ENCODE assay signal across 22 mouse cellular contexts in the genomic region with DNA sequence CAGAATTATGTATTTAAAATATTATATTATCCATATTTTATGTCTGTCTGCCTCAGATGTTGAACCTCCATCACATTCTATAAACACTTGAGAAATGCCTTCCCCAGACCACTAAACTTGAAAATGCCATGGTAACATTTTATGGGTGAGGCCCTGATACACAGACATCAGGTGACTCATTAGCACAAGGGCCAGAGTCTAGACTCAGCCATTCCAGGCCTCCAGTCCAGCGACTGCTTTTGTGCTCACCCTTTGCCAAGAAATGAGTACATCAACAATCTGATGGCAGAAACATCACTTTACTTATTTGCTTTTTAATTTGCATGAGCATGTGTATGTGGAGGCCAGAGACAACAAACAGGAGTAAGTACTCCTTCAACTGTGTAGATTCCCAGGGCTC. TPM values are rescaled to one million over a fixed set of nuclear protein-coding genes. Genes with fewer than 3 reads are reported as not detected.
DNase-seq lines count a peak whose midpoint lies in the region; ATAC-seq and TF ChIP-seq lines count a peak whose summit lies in the region.
"Had no signal": no experiment of that assay in that cellular context is flagged by ENCODE, and none has a peak within 500 bp of the region (broad histone marks: within the 10 kb centered on the region; RNA-seq: fewer than 3 reads in every experiment).

No protein-coding gene starts in this region.

- ATAC-seq in kidney, embryonic 14.5 days (ENCODE audit: low FRiP score, low TSS enrichment): no peak
- peak; percentile 76; the same call in 1 of the 2 replicates for ATAC-seq in limb, embryonic 12.5 days (ENCODE audit: insufficient number of reproducible peaks, insufficient read depth, low FRiP score, low TSS enrichment, low read depth)
- ATAC-seq: forebrain, embryonic 16.5 days had no signal

- peak; percentile 57 for DNase-seq in kidney, adult 9 months
- peak; percentile 37 for DNase-seq in adipocyte (ENCODE audit: low spot score)
- DNase-seq in frontal cortex, postnatal 36 days (ENCODE audit: low spot score in 2 of 2): no peak
- no peak for DNase-seq in adrenal gland, postnatal 36 days
- DNase-seq: adrenal gland, postnatal 14 days; cerebellum, adult 9-11 months; embryo, embryonic 11 days; midbrain, embryonic 14.5 days; thymus, postnatal 36 days had no signal

- no peak overlapping the region for H3K27ac ChIP-seq in kidney, embryonic 14.5 days (ENCODE audit: low read depth, low read length)
- H3K27ac ChIP-seq in limb, embryonic 12.5 days: no peak overlapping the region
- H3K27ac ChIP-seq: heart, embryonic 15.5 days; hindbrain, embryonic 13.5 days; left cerebral cortex, adult 2 months; limb, embryonic 15.5 days; lung, embryonic 15.5 days; neural tube, embryonic 12.5 days; stomach, embryonic 15.5 days had no signal

- H3K27me3 ChIP-seq in kidney, embryonic 14.5 days (ENCODE audit: control insufficient read depth, insufficient read depth, low read length): no peaks in the 10 kb centered on the region
- H3K27me3 ChIP-seq in C2C12 (ENCODE audit: control insufficient read depth, insufficient read depth, insufficient read length): no peaks in the 10 kb centered on the region
- H3K27me3 ChIP-seq in limb, embryonic 12.5 days: no peaks in the 10 kb centered on the region
- H3K27me3 ChIP-seq: heart, embryonic 15.5 days; hindbrain, embryonic 13.5 days; limb, embryonic 15.5 days; lung, embryonic 15.5 days; neural tube, embryonic 12.5 days; stomach, embryonic 15.5 days had no signal

- no peaks in the 10 kb centered on the region for H3K4me1 ChIP-seq in kidney, embryonic 14.5 days (ENCODE audit: control insufficient read depth, insufficient read depth, low read length)
- H3K4me1 ChIP-seq in limb, embryonic 12.5 days (replicated peaks): peaks cover 26% of the 10 kb centered on the region
- H3K4me1 ChIP-seq: neural tube, embryonic 12.5 days; stomach, embryonic 15.5 days had no signal

- no peaks in the 10 kb centered on the region for H3K9me3 ChIP-seq in kidney, embryonic 14.5 days (ENCODE audit: control insufficient read depth, low read length)
- no peaks in the 10 kb centered on the region for H3K9me3 ChIP-seq in limb, embryonic 12.5 days
- H3K9me3 ChIP-seq: heart, embryonic 15.5 days; hindbrain, embryonic 13.5 days; limb, embryonic 15.5 days; lung, embryonic 15.5 days; neural tube, embryonic 12.5 days; stomach, embryonic 15.5 days had no signal

- no peak overlapping the region for H3K4me3 ChIP-seq in kidney, embryonic 14.5 days (ENCODE audit: low read length)
- H3K4me3 ChIP-seq in C2C12 (ENCODE audit: insufficient read depth, poor library complexity, severe bottlenecking): no peak overlapping the region
- no peak overlapping the region for H3K4me3 ChIP-seq in limb, embryonic 12.5 days (replicated peaks)
- H3K4me3 ChIP-seq: heart, embryonic 15.5 days; hindbrain, embryonic 13.5 days; left cerebral cortex, adult 2 months; limb, embryonic 15.5 days; lung, embryonic 15.5 days; neural tube, embryonic 12.5 days; stomach, embryonic 15.5 days had no signal

- H3K79me3 ChIP-seq in C2C12 (ENCODE audit: low read depth): no peaks in the 10 kb centered on the region

- no peak overlapping the region for H3K9ac ChIP-seq in kidney, embryonic 14.5 days (ENCODE audit: low read depth, low read length)
- no peak overlapping the region for H3K9ac ChIP-seq in limb, embryonic 12.5 days (replicated peaks)
- H3K9ac ChIP-seq: heart, embryonic 15.5 days; hindbrain, embryonic 13.5 days; limb, embryonic 15.5 days; lung, embryonic 15.5 days; neural tube, embryonic 12.5 days; stomach, embryonic 15.5 days had no signal

- no peak overlapping the region for H3K4me2 ChIP-seq in kidney, embryonic 14.5 days (replicated peaks; ENCODE audit: low read depth, low read length)
- no peak overlapping the region for H3K4me2 ChIP-seq in limb, embryonic 12.5 days
- H3K4me2 ChIP-seq: heart, embryonic 15.5 days; hindbrain, embryonic 13.5 days; limb, embryonic 15.5 days; lung, embryonic 15.5 days; neural tube, embryonic 12.5 days; stomach, embryonic 15.5 days had no signal

- H3ac ChIP-seq in C2C12 (ENCODE audit: control insufficient read depth, insufficient read length, low read depth): no peak overlapping the region

- no peaks in the 10 kb centered on the region for H3K79me2 ChIP-seq in C2C12 (ENCODE audit: control insufficient read depth, insufficient read depth)

- no peaks in the 10 kb centered on the region for H3K36me3 ChIP-seq in kidney, embryonic 14.5 days (ENCODE audit: control insufficient read depth, insufficient read depth, low read length)
- no peaks in the 10 kb centered on the region for H3K36me3 ChIP-seq in C2C12 (ENCODE audit: control insufficient read depth, insufficient read depth)
- H3K36me3 ChIP-seq in limb, embryonic 12.5 days: no peaks in the 10 kb centered on the region
- H3K36me3 ChIP-seq: heart, embryonic 15.5 days; hindbrain, embryonic 13.5 days; limb, embryonic 15.5 days; lung, embryonic 15.5 days; neural tube, embryonic 12.5 days; stomach, embryonic 15.5 days had no signal

- no peak for TF ChIP-seq CTCF in C2C12 (IDR thresholded peaks at IDR 0.05; ENCODE audit: control insufficient read depth, insufficient read depth, insufficient read length)

- 64% methylated on average over 1 of the region's 1 CpGs for WGBS in kidney, embryonic 14.5 days
- WGBS in limb, embryonic 12.5 days: 40% methylated on average over 1 of the region's 1 CpGs

TF ChIP-seq in C2C12, 6 proteins besides CTCF, POLR2A, EP300 and RAD21:
- TF ChIP-seq MYOG (IDR thresholded peaks at IDR 0.05; ENCODE audit: control insufficient read depth, extremely low read depth, insufficient read length) (no peak), USF1 (IDR thresholded peaks at IDR 0.05; ENCODE audit: low read depth) (peak; percentile 31), FOSL1 (IDR thresholded peaks at IDR 0.05; ENCODE audit: insufficient read depth, low read length, poor library complexity, severe bottlenecking) (no peak), MYOD1 (IDR thresholded peaks at IDR 0.05; ENCODE audit: control insufficient read depth, insufficient read length, low read depth) (no peak), MAX (IDR thresholded peaks at IDR 0.05) (no peak)

RNA-seq across cellular contexts. Expression of gene Arl14, which starts 22.0 kb away (rescaled TPM):
- polyA plus RNA-seq in kidney, embryonic 14.5 days (2014; fragmentation: Nextera tagmentation; extraction: Ambion mirVana): not detected in 2 replicates
- not detected for polyA plus RNA-seq in C2C12 (2012; fragmentation: generic; extraction: Trizol)
- polyA plus RNA-seq in limb, embryonic 12.5 days (2016; fragmentation: Nextera tagmentation; extraction: Ambion mirVana): not detected in 2 replicates
- not detected for total RNA-seq in adrenal gland, postnatal 36 days (2021)
- total RNA-seq: adrenal gland, postnatal 14 days; layer of hippocampus, adult 18-20 months; left cerebral cortex, adult 2 months had no signal
- polyA plus RNA-seq: forebrain, embryonic 16.5 days; gonadal fat pad, adult 2 months; heart, embryonic 15.5 days; hindbrain, embryonic 13.5 days; limb, embryonic 15.5 days; midbrain, embryonic 14.5 days; neural tube, embryonic 12.5 days had no signal

Comparison
In these comparisons a context has a peak if more than half of its experiments do, and no peak if none do; other contexts are left out.
1. DNase-seq: peak in kidney, adult 9 months (single experiment) and adipocyte (single experiment); none in frontal cortex, postnatal 36 days (0 of 2) and adrenal gland, postnatal 36 days (0 of 2).